Mouse (Mus musculus) cerebellum, postnatal 25 days (tissue): ENCODE measurements around the gene Pald1.
A peak's percentile ranks its signal among the peaks of the same experiment; 100 is the strongest.

Experiments
- DNase-seq, 2 experiments: peaks; one replicate each; pipeline ENCODE4 v3.0.0; 2021; ENCODE audit warnings: mixed read lengths in 2 of 2

Pald1 gene

DNA sequence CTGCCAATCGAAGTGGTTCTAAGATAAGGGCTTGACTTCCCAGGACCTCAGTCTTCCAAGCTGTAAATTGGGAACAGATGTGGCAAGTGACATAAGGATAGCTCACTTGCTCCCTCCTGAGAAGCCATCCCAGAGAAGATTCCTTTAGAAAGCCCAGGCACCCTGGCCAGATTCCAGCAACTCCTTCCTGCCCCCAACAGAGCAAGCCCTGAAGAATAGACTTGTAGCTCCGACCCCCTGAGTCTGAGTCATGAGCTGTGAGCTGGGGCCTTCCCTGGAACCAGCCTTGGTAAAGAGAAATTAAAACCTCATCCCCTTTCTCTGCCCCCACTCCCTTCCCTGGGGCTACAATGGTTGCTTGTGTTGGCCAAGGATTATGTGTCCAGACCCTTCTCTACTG is 108.8 kb downstream of the Pald1 start:
- DNase-seq, result no peak

DNA sequence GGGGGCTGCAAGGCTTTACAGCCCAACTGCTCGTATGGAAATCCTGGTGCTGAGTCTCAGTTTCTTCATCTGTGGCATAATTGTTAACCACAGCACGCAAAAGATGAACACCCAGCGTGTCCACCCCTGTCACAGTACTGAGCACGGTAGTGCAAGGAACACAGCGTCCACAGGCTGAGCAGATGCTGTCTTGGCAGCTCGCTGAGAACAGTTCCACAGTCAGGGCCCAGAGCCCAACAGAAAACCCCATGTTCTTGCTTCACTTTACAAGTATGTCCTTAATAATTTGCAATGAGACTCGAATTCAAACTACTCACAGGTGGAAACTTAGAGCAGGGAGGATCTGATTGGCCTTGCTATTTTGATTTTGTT is 109.5 kb downstream of the Pald1 start:
- DNase-seq, result no peak

DNA sequence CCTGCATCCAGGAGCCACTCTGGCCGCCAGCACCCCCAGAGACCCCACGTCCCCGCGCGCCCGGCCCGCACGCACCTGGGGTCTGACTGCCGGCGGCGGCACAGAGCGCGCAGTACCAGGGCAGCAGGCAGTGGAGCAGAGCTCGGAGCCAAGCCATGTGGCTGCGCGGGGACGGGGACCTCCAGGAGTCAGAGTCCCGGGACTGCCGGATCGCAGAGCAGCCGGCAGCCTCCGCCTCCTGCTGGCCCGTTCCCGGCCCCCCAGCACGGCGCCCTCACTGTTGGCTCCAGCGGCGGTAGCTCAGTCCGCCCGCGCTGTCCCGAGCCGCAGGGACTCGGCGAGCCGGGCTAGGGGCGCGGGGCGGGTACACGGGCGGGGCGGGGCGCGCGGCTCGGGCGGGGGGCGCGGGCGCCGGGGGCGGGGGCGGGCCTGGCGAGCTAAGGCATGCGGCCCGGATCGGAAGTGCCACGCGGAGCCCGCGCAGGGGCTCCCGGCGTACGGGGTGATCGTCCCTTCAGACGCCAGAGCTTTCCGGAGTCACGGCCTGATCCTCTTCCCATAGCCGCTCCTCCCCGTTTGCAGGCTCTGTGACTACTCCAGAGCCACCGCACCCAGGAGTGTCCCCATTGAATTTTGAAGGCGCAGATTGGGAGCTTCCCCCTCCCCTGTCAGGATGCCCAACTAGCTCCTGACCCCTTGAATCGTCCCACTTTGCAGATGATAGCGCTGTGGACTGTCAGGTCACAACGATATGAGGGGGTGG is 110.1 kb downstream of the Pald1 start, which contains the start of gene Adamts14:
Adamts14 (minus strand) TSS at position 358 of the 763 bp plus-strand sequence.
- DNase-seq, result peak; percentile 36 to 42

DNA sequence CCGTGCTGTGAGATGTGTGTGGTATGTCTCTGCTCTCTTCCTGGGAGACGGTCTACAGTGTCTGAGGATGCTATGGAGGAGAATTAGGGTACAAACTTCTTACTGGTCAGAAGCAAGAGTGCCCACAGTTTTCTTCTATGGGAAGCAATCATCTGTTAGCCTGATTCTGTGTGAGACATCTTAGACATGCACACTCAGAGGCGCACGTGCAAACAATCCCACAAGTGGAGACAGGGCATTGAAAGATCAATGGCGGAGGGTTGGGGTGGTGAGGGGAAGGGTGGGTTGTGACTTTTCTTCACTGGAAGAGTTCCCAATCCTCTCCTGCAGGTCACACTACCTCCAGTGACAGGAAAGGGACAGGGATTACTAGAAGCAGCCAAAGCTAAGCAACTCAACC is 110.7 kb downstream of the Pald1 start:
- DNase-seq, result no peak

DNA sequence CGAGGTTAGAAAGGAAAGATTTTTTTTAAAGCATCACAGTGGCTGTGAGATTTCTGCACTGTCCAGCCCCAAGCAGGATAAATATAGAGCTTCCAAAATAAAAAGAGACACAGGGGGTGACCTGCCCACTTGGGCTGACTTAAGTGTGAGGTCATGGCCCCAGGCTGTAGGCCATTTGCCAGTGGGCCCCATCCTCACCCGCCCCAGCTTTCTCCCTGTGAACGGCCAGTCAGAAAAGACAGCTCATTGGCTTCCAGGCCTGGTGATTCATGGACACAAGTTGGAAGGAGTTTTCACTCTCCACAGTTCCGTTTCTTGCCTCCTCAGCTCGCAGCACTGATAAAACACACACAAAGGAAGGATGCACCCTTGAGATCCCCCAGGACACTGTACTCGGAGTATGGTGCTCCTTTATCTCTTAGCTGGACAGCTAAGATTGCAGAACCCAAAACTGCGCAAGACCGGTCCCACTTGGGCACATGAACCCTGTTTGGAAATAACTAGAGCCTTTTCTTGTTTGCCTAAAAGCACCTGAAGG is 111.2 kb downstream of the Pald1 start:
- no peak for DNase-seq
